Mouse (Mus musculus): ENCODE results near the gene Zfhx3.

GRCm38 (mm10) chr8:108706848-108707541 is 764.6 kb downstream of the Zfhx3 start:
- TF ChIP-seq CTCF (IDR thresholded peaks at IDR 0.05; ENCODE audit: low read depth, low read length) = no peak
- no peak for TF ChIP-seq TAL1 (conservative IDR thresholded peaks at IDR 0.05; ENCODE audit: low read depth, low read length)
- no peak for TF ChIP-seq POLR2AphosphoS5 (IDR thresholded peaks at IDR 0.05; ENCODE audit: insufficient replicate concordance, low read depth, low read length)
